Mouse (Mus musculus): ENCODE data around the gene Zfp692. TPM values are rescaled to one million over a fixed set of nuclear protein-coding genes. Genes with fewer than 3 reads are reported as not detected.
"Not testable (repeated sequence)": the region's sequence is repeated elsewhere in the genome, so short reads cannot be mapped to it uniquely, and the experiment has no call there.

The Zfp692 gene
- polyA plus RNA-seq, 1 experiment from 2014 or later = 9.3 TPM

- ATAC-seq (replicated peaks; ENCODE audit: insufficient number of reproducible peaks, low FRiP score, low TSS enrichment) = no peak
- no peaks in the 10 kb centered on the region for H3K9me3 ChIP-seq (replicated peaks; ENCODE audit: control insufficient read depth, low read length)
- no peak overlapping the region for H3K4me3 ChIP-seq (ENCODE audit: low read depth, low read length)
- H3K27ac ChIP-seq (ENCODE audit: low read depth, low read length) = no peak overlapping the region
- H3K36me3 ChIP-seq (ENCODE audit: control insufficient read depth, insufficient read depth, low read length) = no peaks in the 10 kb centered on the region
- H3K9ac ChIP-seq (ENCODE audit: low read depth, low read length) = no peak overlapping the region
- H3K4me2 ChIP-seq = no peak overlapping the region
- peaks cover 6% of the 10 kb centered on the region; the same call in 1 of the 2 replicates for H3K4me1 ChIP-seq (ENCODE audit: control insufficient read depth, insufficient read depth, low read length)
- 66% methylated on average over 3 of the region's 3 CpGs for WGBS (ENCODE audit: insufficient replicate concordance)
- no peaks in the 10 kb centered on the region for H3K27me3 ChIP-seq (ENCODE audit: control insufficient read depth, insufficient read depth, low read length)
Measured at GRCm38 (mm10) chr11:58353709-58354108, 46.8 kb downstream of the Zfp692 start.

GRCm38 (mm10) chr11:58354476-58354875, 47.6 kb downstream of the Zfp692 start:
- no peaks in the 10 kb centered on the region for H3K36me3 ChIP-seq (ENCODE audit: control insufficient read depth, insufficient read depth, low read length)
- H3K27ac ChIP-seq (ENCODE audit: low read depth, low read length) = no peak overlapping the region
- H3K9me3 ChIP-seq (replicated peaks; ENCODE audit: control insufficient read depth, low read length) = no peaks in the 10 kb centered on the region
- no peak overlapping the region for H3K9ac ChIP-seq (ENCODE audit: low read depth, low read length)
- no peaks in the 10 kb centered on the region for H3K27me3 ChIP-seq (ENCODE audit: control insufficient read depth, insufficient read depth, low read length)
- no peak for ATAC-seq (replicated peaks; ENCODE audit: insufficient number of reproducible peaks, low FRiP score, low TSS enrichment)
- no peak overlapping the region for H3K4me2 ChIP-seq
- peaks cover 6% of the 10 kb centered on the region; the same call in 1 of the 2 replicates for H3K4me1 ChIP-seq (ENCODE audit: control insufficient read depth, insufficient read depth, low read length)
- H3K4me3 ChIP-seq (ENCODE audit: low read depth, low read length) = no peak overlapping the region
- 49% methylated on average over 10 of the region's 10 CpGs for WGBS (ENCODE audit: insufficient replicate concordance)

GRCm38 (mm10) chr11:58354927-58355326, 48.1 kb downstream of the Zfp692 start:
- H3K36me3 ChIP-seq (ENCODE audit: control insufficient read depth, insufficient read depth, low read length) = no peaks in the 10 kb centered on the region
- no peak overlapping the region for H3K4me2 ChIP-seq
- 78% methylated on average over 3 of the region's 3 CpGs for WGBS (ENCODE audit: insufficient replicate concordance)
- no peaks in the 10 kb centered on the region for H3K27me3 ChIP-seq (ENCODE audit: control insufficient read depth, insufficient read depth, low read length)
- no peak for ATAC-seq (replicated peaks; ENCODE audit: insufficient number of reproducible peaks, low FRiP score, low TSS enrichment)
- H3K4me1 ChIP-seq (ENCODE audit: control insufficient read depth, insufficient read depth, low read length) = peaks cover 6% of the 10 kb centered on the region; the same call in 1 of the 2 replicates
- no peaks in the 10 kb centered on the region for H3K9me3 ChIP-seq (replicated peaks; ENCODE audit: control insufficient read depth, low read length)
- H3K4me3 ChIP-seq (ENCODE audit: low read depth, low read length) = no peak overlapping the region
- H3K27ac ChIP-seq (ENCODE audit: low read depth, low read length) = no peak overlapping the region
- H3K9ac ChIP-seq (ENCODE audit: low read depth, low read length) = no peak overlapping the region

- Histone ChIP-seq H3K9me3 (replicated peaks; ENCODE audit: control insufficient read depth, low read length) (no peaks in the 10 kb centered on the region), H3K27ac (ENCODE audit: low read depth, low read length) (no peak overlapping the region), H3K4me1 (ENCODE audit: control insufficient read depth, insufficient read depth, low read length) (peaks cover 6% of the 10 kb centered on the region; the same call in 1 of the 2 replicates), H3K27me3 (ENCODE audit: control insufficient read depth, insufficient read depth, low read length) (no peaks in the 10 kb centered on the region), H3K4me3 (ENCODE audit: low read depth, low read length) (no peak overlapping the region), H3K9ac (ENCODE audit: low read depth, low read length) (no peak overlapping the region), H3K4me2 (no peak overlapping the region), H3K36me3 (ENCODE audit: control insufficient read depth, insufficient read depth, low read length) (no peaks in the 10 kb centered on the region)
- 83% methylated on average over 3 of the region's 3 CpGs for WGBS (ENCODE audit: insufficient replicate concordance)
- no peak for ATAC-seq (replicated peaks; ENCODE audit: insufficient number of reproducible peaks, low FRiP score, low TSS enrichment)
Measured at GRCm38 (mm10) chr11:58357042-58357441, 50.2 kb downstream of the Zfp692 start.

- Histone ChIP-seq H3K4me3 (ENCODE audit: low read depth, low read length) (no peak overlapping the region), H3K36me3 (ENCODE audit: control insufficient read depth, insufficient read depth, low read length) (no peaks in the 10 kb centered on the region), H3K9ac (ENCODE audit: low read depth, low read length) (no peak overlapping the region), H3K9me3 (replicated peaks; ENCODE audit: control insufficient read depth, low read length) (no peaks in the 10 kb centered on the region), H3K4me1 (ENCODE audit: control insufficient read depth, insufficient read depth, low read length) (peaks cover 6% of the 10 kb centered on the region; the same call in 1 of the 2 replicates), H3K27me3 (ENCODE audit: control insufficient read depth, insufficient read depth, low read length) (no peaks in the 10 kb centered on the region), H3K27ac (ENCODE audit: low read depth, low read length) (no peak overlapping the region), H3K4me2 (no peak overlapping the region)
- 83% methylated on average over 6 of the region's 6 CpGs for WGBS (ENCODE audit: insufficient replicate concordance)
- no peak for ATAC-seq (replicated peaks; ENCODE audit: insufficient number of reproducible peaks, low FRiP score, low TSS enrichment)
Measured at GRCm38 (mm10) chr11:58357844-58358534, 51.1 kb downstream of the Zfp692 start.

- no CpG with 5 or more reads among the region's 6 CpGs for WGBS (ENCODE audit: insufficient replicate concordance)
- not testable (repeated sequence) for ATAC-seq (replicated peaks; ENCODE audit: insufficient number of reproducible peaks, low FRiP score, low TSS enrichment); H3K4me2 ChIP-seq; H3K27me3 ChIP-seq (ENCODE audit: control insufficient read depth, insufficient read depth, low read length); H3K9ac ChIP-seq (ENCODE audit: low read depth, low read length); H3K9me3 ChIP-seq (replicated peaks; ENCODE audit: control insufficient read depth, low read length); H3K4me3 ChIP-seq (ENCODE audit: low read depth, low read length); H3K36me3 ChIP-seq (ENCODE audit: control insufficient read depth, insufficient read depth, low read length); H3K27ac ChIP-seq (ENCODE audit: low read depth, low read length); H3K4me1 ChIP-seq (ENCODE audit: control insufficient read depth, insufficient read depth, low read length)
Measured at GRCm38 (mm10) chr11:58362562-58362961, 55.7 kb downstream of the Zfp692 start.

Other genes with a start within 250 kb of the Zfp692 start
- not detected in 2 replicates for gene Gm12248, start 213.9 kb upstream of the Zfp692 start, polyA plus RNA-seq (2014; fragmentation: Nextera tagmentation; extraction: Ambion mirVana)
- gene Cnot8, start 202.9 kb upstream of the Zfp692 start, polyA plus RNA-seq (2014; fragmentation: Nextera tagmentation; extraction: Ambion mirVana) = 67.0 and 83.1 TPM in 2 replicates
- gene Gemin5, start 138.5 kb upstream of the Zfp692 start, polyA plus RNA-seq (2014; fragmentation: Nextera tagmentation; extraction: Ambion mirVana) = 15.3 TPM in 2 replicates
- 106 and 109 TPM in 2 replicates for gene Mrpl22, start 135.4 kb upstream of the Zfp692 start, polyA plus RNA-seq (2014; fragmentation: Nextera tagmentation; extraction: Ambion mirVana)
- gene Igtp, start 107.5 kb upstream of the Zfp692 start, polyA plus RNA-seq (2014; fragmentation: Nextera tagmentation; extraction: Ambion mirVana) = 4.1 and 5.3 TPM in 2 replicates
- 1.4 and 1.6 TPM in 2 replicates for gene Irgm2, start 107.5 kb upstream of the Zfp692 start, polyA plus RNA-seq (2014; fragmentation: Nextera tagmentation; extraction: Ambion mirVana)
- gene 4930438A08Rik, start 32.3 kb upstream of the Zfp692 start, polyA plus RNA-seq (2014; fragmentation: Nextera tagmentation; extraction: Ambion mirVana) = not detected in 2 replicates
- 31.2 and 33.8 TPM in 2 replicates for gene Zfp672, start 23.3 kb downstream of the Zfp692 start, polyA plus RNA-seq (2014; fragmentation: Nextera tagmentation; extraction: Ambion mirVana)
- 17.5 and 17.7 TPM in 2 replicates for gene Sh3bp5l, start 23.7 kb downstream of the Zfp692 start, polyA plus RNA-seq (2014; fragmentation: Nextera tagmentation; extraction: Ambion mirVana)
- gene Lypd8, start 72.0 kb downstream of the Zfp692 start, polyA plus RNA-seq (2014; fragmentation: Nextera tagmentation; extraction: Ambion mirVana) = not detected in 2 replicates
- not detected in 2 replicates for gene 1810065E05Rik, start 114.0 kb downstream of the Zfp692 start, polyA plus RNA-seq (2014; fragmentation: Nextera tagmentation; extraction: Ambion mirVana)
- gene Gm12253, start 125.5 kb downstream of the Zfp692 start, polyA plus RNA-seq (2014; fragmentation: Nextera tagmentation; extraction: Ambion mirVana) = not detected in 2 replicates
- not detected in 2 replicates for gene Lypd9, start 145.9 kb downstream of the Zfp692 start, polyA plus RNA-seq (2014; fragmentation: Nextera tagmentation; extraction: Ambion mirVana)
- gene Olfr30, start 155.2 kb downstream of the Zfp692 start, polyA plus RNA-seq (2014; fragmentation: Nextera tagmentation; extraction: Ambion mirVana) = not detected in 2 replicates
- not detected in 2 replicates for gene Olfr332, start 185.5 kb downstream of the Zfp692 start, polyA plus RNA-seq (2014; fragmentation: Nextera tagmentation; extraction: Ambion mirVana)
- gene Olfr331, start 195.5 kb downstream of the Zfp692 start, polyA plus RNA-seq (2014; fragmentation: Nextera tagmentation; extraction: Ambion mirVana) = not detected in 2 replicates
- gene Olfr330, start 227.8 kb downstream of the Zfp692 start, polyA plus RNA-seq (2014; fragmentation: Nextera tagmentation; extraction: Ambion mirVana) = not detected in 2 replicates
- gene Olfr329-ps, start 239.4 kb downstream of the Zfp692 start, polyA plus RNA-seq (2014; fragmentation: Nextera tagmentation; extraction: Ambion mirVana) = not detected in 2 replicates
- 0.09 TPM in 1 of 2 replicates, not detected in the other for gene Olfr328, start 248.6 kb downstream of the Zfp692 start, polyA plus RNA-seq (2014; fragmentation: Nextera tagmentation; extraction: Ambion mirVana)